Mouse (Mus musculus) heart, embryonic 11.5 days (tissue): ENCODE measurements around the gene Brd7. TPM values are rescaled to one million over a fixed set of nuclear protein-coding genes. Genes with fewer than 3 reads are reported as not detected.

ENCODE experiments used
- ATAC-seq: fragments of 200-750 bp; cut with Nextera tagmentation; replicated peaks from 2 replicates; pipeline ENCODE4 v1.8.0; 2017; ENCODE audit warnings: moderate library complexity; ENCODE audit not compliant: insufficient number of reproducible peaks, low FRiP score, low TSS enrichment
- H3K27ac ChIP-seq: fragments of 300-500 bp; sonication (generic); 2 replicates; pipeline ENCODE4 v1.5.1; 2014; ENCODE audit warnings: mild to moderate bottlenecking, low read depth, low read length
- H3K27me3 ChIP-seq: fragments of 300-500 bp; sonication (generic); 2 replicates; pipeline ENCODE4 v1.6.1; 2014; ENCODE audit warnings: mild to moderate bottlenecking, low read length, mixed read lengths; ENCODE audit not compliant: control insufficient read depth, insufficient read depth
- H3K36me3 ChIP-seq: fragments of 300-500 bp; sonication (generic); 2 replicates; pipeline ENCODE4 v1.6.1; 2014; ENCODE audit warnings: mild to moderate bottlenecking, low read length, moderate library complexity, mixed read lengths; ENCODE audit not compliant: control insufficient read depth, insufficient read depth
- H3K4me1 ChIP-seq: fragments of 300-500 bp; sonication (generic); 2 replicates; pipeline ENCODE4 v1.6.1; 2014; ENCODE audit warnings: low read length; ENCODE audit not compliant: control insufficient read depth, insufficient read depth
- H3K4me2 ChIP-seq: fragments of 300-500 bp; sonication (generic); 2 replicates; pipeline ENCODE4 v1.6.1; 2014; ENCODE audit warnings: mild to moderate bottlenecking, moderate library complexity
- H3K4me3 ChIP-seq: fragments of 300-500 bp; sonication (generic); 2 replicates; pipeline ENCODE4 v1.5.1; 2014; ENCODE audit warnings: low read depth, low read length
- H3K9ac ChIP-seq: fragments of 300-500 bp; sonication (generic); 2 replicates; pipeline ENCODE4 v1.6.1; 2014; ENCODE audit warnings: mild to moderate bottlenecking, low read depth, low read length, moderate library complexity
- H3K9me3 ChIP-seq: fragments of 300-500 bp; sonication (generic); replicated peaks from 2 replicates; pipeline ENCODE4 v1.6.1; 2016; ENCODE audit warnings: low read length; ENCODE audit not compliant: control insufficient read depth
- WGBS: fragments of 180-500 bp; shearing (Covaris S2); extraction: QIAGEN DNeasy Blood & Tissue Kit; methylation state at CpG from one replicate; pipeline ENCODE4 v1.1.7; 2014; ENCODE audit not compliant: insufficient replicate concordance; 5-methylcytosine and 5-hydroxymethylcytosine counted together
- polyA plus RNA-seq: library from polyadenylated mRNA; unstranded; fragments of >200 nt; fragmentation: Nextera tagmentation; extraction: Ambion mirVana; gene quantifications from 2 replicates; pipeline ENCODE4 v1.2.1, GENCODE M21; 2014

The Brd7 gene
- polyA plus RNA-seq, 1 experiment from 2014 or later = 79.7 TPM

DNA sequence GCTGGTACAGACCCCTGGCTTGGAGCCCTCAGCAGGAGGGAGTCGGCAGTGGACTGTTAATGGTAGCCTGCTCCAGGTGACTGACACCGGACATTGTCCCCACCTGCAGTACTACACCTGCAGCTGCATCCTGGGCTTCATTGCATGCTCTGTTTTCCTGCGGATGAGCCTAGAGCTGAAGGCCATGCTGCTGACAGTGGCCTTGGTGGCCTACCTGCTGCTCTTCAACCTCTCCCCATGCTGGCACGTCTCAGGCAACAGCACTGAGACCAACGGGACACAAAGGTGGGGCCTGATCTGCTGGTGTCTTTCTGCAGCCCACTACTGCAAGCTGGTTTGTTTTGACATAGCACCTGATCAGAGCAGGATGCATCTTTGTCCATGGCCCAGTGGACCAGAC, 38.5 kb downstream of the Brd7 start:
- Histone ChIP-seq H3K4me3 (no peak overlapping the region), H3K9ac (no peak overlapping the region), H3K27ac (no peak overlapping the region), H3K4me2 (no peak overlapping the region), H3K9me3 (no peaks in the 10 kb centered on the region), H3K36me3 (peaks cover 5% of the 10 kb centered on the region; the same call in 1 of the 2 replicates), H3K27me3 (no peaks in the 10 kb centered on the region), H3K4me1 (no peaks in the 10 kb centered on the region)
- no peak for ATAC-seq
- 88% methylated on average over 5 of the region's 5 CpGs for WGBS

DNA sequence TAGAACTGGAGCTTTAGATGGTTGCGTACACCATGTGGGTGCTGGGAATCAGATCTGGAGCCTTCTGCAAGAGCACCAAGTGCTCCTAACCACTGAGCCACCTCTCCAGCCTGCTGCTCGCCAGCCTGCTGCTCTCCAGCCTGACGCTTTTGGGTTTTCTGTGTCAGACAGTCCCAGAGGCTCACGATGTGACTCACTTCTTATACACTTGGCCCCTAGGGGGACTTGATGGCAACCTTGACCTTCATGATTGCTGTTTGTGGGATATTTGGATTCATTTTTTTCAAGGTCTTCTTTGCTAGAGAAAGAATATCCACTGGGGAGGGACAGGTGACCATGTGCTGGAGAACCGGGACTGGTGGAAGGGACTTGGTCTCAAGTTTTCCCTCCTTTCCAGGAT, 40.6 kb downstream of the Brd7 start:
- Histone ChIP-seq H3K36me3 (0 out of 2 replicates have a peak, but pooled peaks cover 2% of the 10 kb centered on the region), H3K4me2 (no peak overlapping the region), H3K9me3 (no peaks in the 10 kb centered on the region), H3K4me3 (no peak overlapping the region), H3K27me3 (no peaks in the 10 kb centered on the region), H3K9ac (no peak overlapping the region), H3K4me1 (no peaks in the 10 kb centered on the region), H3K27ac (no peak overlapping the region)
- ATAC-seq = no peak
- 91% methylated on average over 5 of the region's 5 CpGs for WGBS

DNA sequence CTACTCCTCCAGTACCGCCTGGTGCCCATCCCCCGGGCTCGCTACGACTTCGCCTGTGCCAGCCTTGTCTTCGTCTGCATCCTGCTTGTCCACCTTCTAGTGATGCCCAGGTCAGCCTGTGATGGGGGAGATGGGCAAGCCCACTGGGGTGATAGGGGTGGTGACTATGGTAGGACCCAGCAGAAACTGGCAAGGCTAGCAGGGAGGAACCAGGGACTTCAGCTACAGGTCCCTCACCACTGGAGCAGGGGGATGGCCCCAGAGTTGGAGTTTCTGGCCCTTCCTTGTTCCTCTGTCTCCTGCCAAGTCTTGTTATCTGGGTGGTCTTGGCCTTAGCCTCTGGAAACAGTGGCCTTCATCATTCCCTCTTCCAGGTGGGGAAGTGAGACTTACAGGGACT, 41.9 kb downstream of the Brd7 start:
- 98% methylated on average over 6 of the region's 6 CpGs for WGBS
- no peaks in the 10 kb centered on the region for H3K27me3 ChIP-seq
- H3K9ac ChIP-seq = no peak overlapping the region
- no peaks in the 10 kb centered on the region for H3K9me3 ChIP-seq
- H3K4me2 ChIP-seq = no peak overlapping the region
- H3K27ac ChIP-seq = no peak overlapping the region
- no peak for ATAC-seq
- no peak overlapping the region for H3K4me3 ChIP-seq
- H3K4me1 ChIP-seq = no peaks in the 10 kb centered on the region
- 0 out of 2 replicates have a peak, but pooled peaks cover 2% of the 10 kb centered on the region for H3K36me3 ChIP-seq

DNA sequence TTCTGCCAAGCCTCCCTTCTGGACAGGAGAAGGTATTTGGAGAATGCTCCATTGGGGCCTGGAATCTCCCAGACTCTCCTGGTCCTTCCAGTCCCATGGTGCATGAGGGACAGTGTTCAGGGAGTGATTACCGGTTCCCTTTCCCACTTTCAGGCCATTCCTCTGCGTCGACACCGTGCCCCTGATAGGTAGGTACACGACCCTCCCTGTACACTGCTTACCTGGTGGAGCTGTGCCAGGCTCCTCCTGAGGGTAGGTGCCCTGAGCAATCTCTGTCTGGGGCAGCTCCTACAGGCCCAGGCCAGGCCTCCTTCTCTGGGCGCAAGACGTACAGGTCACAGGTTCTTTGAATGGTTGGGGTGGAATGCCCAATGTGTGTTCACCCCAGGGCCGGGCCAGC, 43.8 kb downstream of the Brd7 start:
- Histone ChIP-seq H3K4me2 (no peak overlapping the region), H3K9me3 (no peaks in the 10 kb centered on the region), H3K27me3 (0 out of 2 replicates have a peak, but pooled peaks cover 8% of the 10 kb centered on the region), H3K27ac (no peak overlapping the region), H3K9ac (no peak overlapping the region), H3K36me3 (no peaks in the 10 kb centered on the region), H3K4me1 (no peaks in the 10 kb centered on the region), H3K4me3 (no peak overlapping the region)
- ATAC-seq = no peak
- 84% methylated on average over 8 of the region's 8 CpGs for WGBS

DNA sequence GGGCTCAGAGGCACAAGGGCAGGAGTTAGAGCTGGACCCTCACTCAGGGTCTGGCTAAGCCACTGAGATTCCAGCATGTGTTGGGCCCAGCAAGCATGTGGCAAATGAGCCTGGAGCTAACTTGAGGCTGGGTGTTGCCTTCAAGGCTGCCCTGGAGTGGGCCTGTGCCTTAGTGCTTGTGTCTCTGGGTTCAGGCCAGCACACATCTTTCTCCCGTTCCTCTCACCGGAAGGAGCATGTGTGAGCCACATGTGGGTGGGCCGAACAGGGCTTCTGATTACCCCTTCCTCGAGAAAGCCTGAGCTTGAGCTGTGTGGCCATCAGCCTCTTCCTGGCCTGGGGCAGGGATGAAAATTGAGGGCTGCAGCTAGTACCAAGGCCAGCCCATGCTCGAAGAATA, 44.7 kb downstream of the Brd7 start:
- H3K27me3 ChIP-seq = peaks cover 10% of the 10 kb centered on the region; the same call in 1 of the 2 replicates
- ATAC-seq = no peak
- H3K4me3 ChIP-seq = no peak overlapping the region
- H3K36me3 ChIP-seq = no peaks in the 10 kb centered on the region
- no peaks in the 10 kb centered on the region for H3K4me1 ChIP-seq
- H3K4me2 ChIP-seq = no peak overlapping the region
- WGBS = 73% methylated on average over 5 of the region's 5 CpGs
- H3K9me3 ChIP-seq = no peaks in the 10 kb centered on the region
- no peak overlapping the region for H3K27ac ChIP-seq
- no peak overlapping the region for H3K9ac ChIP-seq

DNA sequence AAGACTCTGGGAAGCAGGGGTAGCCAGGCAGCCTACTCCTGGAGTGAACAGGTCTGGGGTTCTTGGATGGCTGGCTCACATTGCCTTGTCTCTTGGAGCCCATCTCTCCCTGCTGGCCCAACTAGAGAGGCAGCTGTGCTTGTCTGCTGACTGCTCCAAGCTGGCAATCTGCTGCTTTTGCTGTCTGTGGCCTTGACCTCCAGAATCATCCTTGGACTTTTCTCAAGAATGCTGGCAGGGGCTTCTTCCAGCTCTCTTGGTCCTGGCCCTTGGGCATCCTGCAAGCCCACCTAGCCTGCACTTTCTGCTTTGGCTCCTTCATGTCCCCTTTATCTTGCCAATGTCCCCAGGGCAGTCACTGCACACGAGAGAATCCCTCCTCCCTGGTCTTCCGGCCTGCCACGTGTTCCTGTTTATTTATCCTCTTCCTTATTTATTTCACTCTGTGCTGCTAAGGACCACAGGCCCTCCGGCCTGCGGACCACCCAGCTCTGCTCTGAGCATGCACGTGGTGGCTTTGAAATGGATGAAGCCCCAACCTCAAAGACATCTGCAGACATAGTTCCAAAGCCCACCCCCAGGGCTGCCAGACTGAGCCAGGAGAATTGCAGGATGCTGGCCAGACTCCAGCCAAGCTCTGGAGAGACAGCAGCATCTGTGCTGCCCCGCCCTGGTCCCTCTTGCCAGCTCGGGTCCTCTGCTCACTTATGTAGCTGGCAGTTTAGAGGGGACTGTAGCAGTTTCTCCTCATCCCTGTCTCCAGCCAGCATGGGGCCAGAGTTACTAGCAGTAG, 45.7 kb downstream of the Brd7 start:
- no peak overlapping the region for H3K4me3 ChIP-seq
- 45% methylated on average over 8 of the region's 8 CpGs for WGBS
- peaks cover 11% of the 10 kb centered on the region; the same call in 1 of the 2 replicates for H3K27me3 ChIP-seq
- no peaks in the 10 kb centered on the region for H3K9me3 ChIP-seq
- no peak overlapping the region for H3K4me2 ChIP-seq
- no peak for ATAC-seq
- H3K36me3 ChIP-seq = no peaks in the 10 kb centered on the region
- H3K27ac ChIP-seq = no peak overlapping the region
- H3K9ac ChIP-seq = no peak overlapping the region
- no peaks in the 10 kb centered on the region for H3K4me1 ChIP-seq

DNA sequence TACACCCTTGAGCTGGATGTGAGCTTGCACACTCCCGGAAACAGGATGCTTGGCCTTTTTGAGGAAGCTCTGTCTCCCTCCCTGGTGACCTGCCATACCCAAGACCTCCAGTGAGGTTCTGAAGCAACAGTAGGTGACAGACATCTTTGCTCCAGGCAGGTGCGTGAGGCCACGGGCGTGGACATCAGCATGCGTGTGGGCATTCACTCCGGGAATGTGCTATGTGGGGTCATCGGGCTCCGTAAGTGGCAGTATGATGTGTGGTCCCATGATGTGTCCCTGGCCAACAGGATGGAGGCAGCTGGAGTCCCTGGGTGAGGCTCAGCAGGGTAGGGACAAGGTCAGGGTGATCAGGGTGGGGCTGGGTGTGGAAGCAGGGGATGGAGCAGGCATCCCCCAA, 46.7 kb downstream of the Brd7 start:
- H3K9me3 ChIP-seq = no peaks in the 10 kb centered on the region
- H3K9ac ChIP-seq = no peak overlapping the region
- peaks cover 11% of the 10 kb centered on the region; the same call in 1 of the 2 replicates for H3K27me3 ChIP-seq
- no peak overlapping the region for H3K4me3 ChIP-seq
- WGBS = 91% methylated on average over 8 of the region's 8 CpGs
- no peaks in the 10 kb centered on the region for H3K36me3 ChIP-seq
- H3K4me1 ChIP-seq = no peaks in the 10 kb centered on the region
- no peak for ATAC-seq
- no peak overlapping the region for H3K4me2 ChIP-seq
- H3K27ac ChIP-seq = no peak overlapping the region

DNA sequence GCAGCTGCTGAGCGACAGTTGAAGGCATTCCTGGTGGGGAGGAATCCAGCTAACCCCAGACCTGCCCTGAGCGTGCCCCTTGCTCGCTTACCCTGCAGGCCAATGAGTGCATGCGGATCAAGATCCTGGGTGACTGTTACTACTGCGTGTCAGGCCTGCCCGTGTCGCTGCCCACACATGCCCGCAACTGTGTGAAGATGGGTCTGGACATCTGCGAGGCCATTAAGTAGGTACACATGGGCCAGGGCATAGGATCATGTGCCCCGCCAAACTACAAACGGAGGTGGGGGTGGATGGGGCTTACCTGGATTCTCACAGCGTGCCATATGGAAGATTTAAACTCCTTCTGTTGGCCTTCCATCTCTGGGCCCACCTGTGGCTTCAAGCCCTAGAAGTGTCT, 48.0 kb downstream of the Brd7 start:
- H3K9ac ChIP-seq = no peak overlapping the region
- H3K9me3 ChIP-seq = no peaks in the 10 kb centered on the region
- no peaks in the 10 kb centered on the region for H3K4me1 ChIP-seq
- no peak for ATAC-seq
- 92% methylated on average over 12 of the region's 12 CpGs for whole genome bisulfite sequencing
- H3K27ac ChIP-seq = no peak overlapping the region
- H3K27me3 ChIP-seq = peaks cover 11% of the 10 kb centered on the region; the same call in 1 of the 2 replicates
- H3K4me3 ChIP-seq = no peak overlapping the region
- H3K36me3 ChIP-seq = no peaks in the 10 kb centered on the region
- H3K4me2 ChIP-seq = no peak overlapping the region

DNA sequence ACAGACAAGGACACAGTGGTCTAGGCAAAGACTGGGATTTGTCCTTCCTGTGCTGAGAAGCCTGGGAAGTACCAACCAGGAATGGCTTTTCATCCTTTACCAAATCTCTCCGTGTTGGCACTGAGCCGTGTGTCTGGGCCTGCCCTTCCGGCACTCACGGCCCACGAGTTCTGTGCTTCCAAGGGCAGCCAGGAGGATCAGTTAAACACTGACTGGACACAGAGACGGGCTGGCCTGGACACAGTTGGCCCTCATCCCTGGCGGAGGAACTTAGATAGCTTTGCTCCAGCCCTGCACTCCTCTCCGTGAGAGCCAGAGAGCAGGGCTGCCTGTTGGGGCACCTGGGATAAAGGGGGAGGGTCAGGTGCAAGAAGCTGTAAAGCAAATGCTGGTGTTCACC, 49.0 kb downstream of the Brd7 start:
- H3K9me3 ChIP-seq = no peaks in the 10 kb centered on the region
- no peaks in the 10 kb centered on the region for H3K36me3 ChIP-seq
- H3K27me3 ChIP-seq = peaks cover 11% of the 10 kb centered on the region; the same call in 1 of the 2 replicates
- H3K4me2 ChIP-seq = no peak overlapping the region
- H3K4me1 ChIP-seq = no peaks in the 10 kb centered on the region
- 73% methylated on average over 8 of the region's 8 CpGs for WGBS
- H3K27ac ChIP-seq = no peak overlapping the region
- H3K4me3 ChIP-seq = no peak overlapping the region
- ATAC-seq = no peak
- H3K9ac ChIP-seq = no peak overlapping the region
